Mouse (Mus musculus) hematopoietic stem cell, adult 5-6 weeks (primary cell): ENCODE results near the gene Syf2. TPM values are rescaled to one million over a fixed set of nuclear protein-coding genes. Genes with fewer than 3 reads are reported as not detected.
A peak's percentile ranks its signal among the peaks of the same experiment; 100 is the strongest.

ENCODE experiments used
- ATAC-seq, 2 experiments: fragments of 125-278 bp in 1 of 2; replicated peaks in 1 of 2; 2 replicates each; pipeline ENCODE4 v1.8.0; 2016 to 2017; ENCODE audit warnings: inconsistent platforms in 2 of 2, mild to moderate bottlenecking in 2 of 2, moderate number of reproducible peaks in 2 of 2, low read depth in 1 of 2, moderate TSS enrichment in 1 of 2; ENCODE audit not compliant: low FRiP score in 2 of 2, poor library complexity in 2 of 2, severe bottlenecking in 2 of 2, insufficient read depth in 1 of 2, low TSS enrichment in 1 of 2
- total RNA-seq: library from RNA; stranded (forward); fragments of 172-1452, 232-1000 nt; gene quantifications from 2 replicates; pipeline ENCODE4 v1.2.3, GENCODE M21; 2017

Gene Syf2
- total RNA-seq, 1 experiment from 2014 or later, result 251 TPM

GRCm38 (mm10) chr4:134921703-134922102 is 9.0 kb upstream of the Syf2 start:
- no peak for ATAC-seq

GRCm38 (mm10) chr4:134922111-134922924 is 8.4 kb upstream of the Syf2 start:
- ATAC-seq, result no peak

GRCm38 (mm10) chr4:134922925-134923244 is 7.8 kb upstream of the Syf2 start:
- no peak for ATAC-seq

- peak; percentile 82 to 83 for ATAC-seq
Measured at GRCm38 (mm10) chr4:134923258-134924018, 7.3 kb upstream of the Syf2 start, which contains the start of gene Rsrp1. Gene Rsrp1 (plus strand): TSS chr4:134923592.

GRCm38 (mm10) chr4:134924019-134924741 is 6.5 kb upstream of the Syf2 start:
- ATAC-seq, result peak in 1 of 2 experiments; percentile 41; a peak in 2 of 4 replicates

GRCm38 (mm10) chr4:134925206-134925605 is 5.5 kb upstream of the Syf2 start:
- no peak for ATAC-seq

- no peak for ATAC-seq
Measured at GRCm38 (mm10) chr4:134927815-134928463, 2.8 kb upstream of the Syf2 start.

- no peak for ATAC-seq
Measured at GRCm38 (mm10) chr4:134928464-134928836, 2.2 kb upstream of the Syf2 start.

GRCm38 (mm10) chr4:134929536-134929935 is 1.2 kb upstream of the Syf2 start:
- no peak for ATAC-seq

- ATAC-seq, result no peak
Measured at GRCm38 (mm10) chr4:134930190-134930589, 508 bp upstream of the Syf2 start.

- ATAC-seq, result no peak
Measured at GRCm38 (mm10) chr4:134937240-134938176, 6.8 kb downstream of the Syf2 start.

- ATAC-seq, result no peak
Measured at GRCm38 (mm10) chr4:134939900-134940299, 9.2 kb downstream of the Syf2 start.

- no peak for ATAC-seq
Measured at GRCm38 (mm10) chr4:134943758-134944538, 13.2 kb downstream of the Syf2 start.

- peak; percentile 62 to 63; a peak in 3 of 4 replicates for ATAC-seq
Measured at GRCm38 (mm10) chr4:134946024-134946744, 15.5 kb downstream of the Syf2 start.

GRCm38 (mm10) chr4:134950518-134951091 is 19.9 kb downstream of the Syf2 start:
- peak; percentile 76 to 84 for ATAC-seq
